Mouse (Mus musculus) cerebral cortex, adult 2 months (tissue): ENCODE results near the gene Dnmt3a.

Experiments used
- WGBS: fragments of 180-500 bp; shearing (Covaris S2); methylation state at CpG from one replicate; pipeline ENCODE4 v1.1.7; 2018; 5-methylcytosine and 5-hydroxymethylcytosine counted together

Gene Dnmt3a

GRCm38 (mm10) chr12:3881474-3881873 is 75.7 kb downstream of the Dnmt3a start:
- WGBS, result 94% methylated on average over 3 of the region's 3 CpGs

- 60% methylated on average over 9 of the region's 9 CpGs for WGBS
These were observed 79.2 kb downstream of the Dnmt3a start for GRCm38 (mm10) chr12:3884892-3885493.

- WGBS, result 30% methylated on average over 2 of the region's 2 CpGs
These were observed 80.8 kb downstream of the Dnmt3a start for GRCm38 (mm10) chr12:3886601-3887000.

GRCm38 (mm10) chr12:3887515-3888325 is 81.9 kb downstream of the Dnmt3a start:
- 14% methylated on average over 4 of the region's 4 CpGs for WGBS

GRCm38 (mm10) chr12:3889875-3890635 is 84.2 kb downstream of the Dnmt3a start:
- WGBS, result 48% methylated on average over 7 of the region's 7 CpGs

DNA sequence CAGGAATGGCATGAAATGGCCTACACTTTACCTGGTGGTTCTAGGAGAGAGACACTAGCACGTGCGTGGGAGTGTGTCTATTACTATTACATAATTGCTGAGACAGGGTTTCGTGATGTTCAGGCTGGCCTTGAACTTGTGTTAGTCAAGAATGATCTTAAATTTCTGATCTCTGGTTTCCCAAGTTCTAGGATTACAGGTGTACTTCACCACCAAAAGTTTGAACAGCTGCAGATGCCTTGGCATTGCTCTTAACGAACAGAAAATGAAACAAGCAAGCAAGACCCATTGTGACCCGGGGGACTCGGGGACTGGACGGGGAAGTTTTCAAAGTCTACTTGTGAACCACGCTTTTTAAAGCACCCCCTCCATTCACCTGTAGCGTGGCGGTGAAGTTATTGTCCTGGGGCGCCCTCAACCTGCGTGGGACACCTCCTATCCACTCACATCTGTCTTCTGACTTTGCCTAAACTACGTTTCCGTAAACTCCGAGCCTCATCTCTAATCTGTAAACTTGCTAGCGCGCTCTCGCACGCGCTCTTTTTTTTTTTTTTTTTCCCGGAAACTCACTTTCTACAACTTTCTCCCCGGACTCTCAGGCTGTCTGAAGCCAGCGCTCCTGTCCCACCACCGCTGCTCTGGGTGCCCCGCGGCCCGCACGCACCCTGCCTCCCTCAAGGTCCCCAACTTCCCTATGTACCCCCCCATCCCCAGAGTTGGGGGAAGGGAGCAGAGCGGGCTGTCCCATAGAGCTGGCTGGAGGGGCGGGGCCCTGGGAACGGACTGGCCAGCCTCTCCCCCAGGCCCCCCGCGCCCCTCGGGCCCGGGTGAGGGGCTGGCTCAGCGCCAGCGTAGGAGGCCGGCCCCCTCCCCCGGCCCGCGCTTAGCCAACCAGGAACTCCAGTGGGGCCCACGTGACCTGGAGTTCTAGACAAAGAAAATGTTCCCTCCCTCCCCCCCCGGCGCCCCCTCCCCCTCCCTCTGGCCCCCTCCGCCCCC is 85.2 kb downstream of the Dnmt3a start:
- WGBS, result 20% methylated on average over 42 of the region's 45 CpGs

DNA sequence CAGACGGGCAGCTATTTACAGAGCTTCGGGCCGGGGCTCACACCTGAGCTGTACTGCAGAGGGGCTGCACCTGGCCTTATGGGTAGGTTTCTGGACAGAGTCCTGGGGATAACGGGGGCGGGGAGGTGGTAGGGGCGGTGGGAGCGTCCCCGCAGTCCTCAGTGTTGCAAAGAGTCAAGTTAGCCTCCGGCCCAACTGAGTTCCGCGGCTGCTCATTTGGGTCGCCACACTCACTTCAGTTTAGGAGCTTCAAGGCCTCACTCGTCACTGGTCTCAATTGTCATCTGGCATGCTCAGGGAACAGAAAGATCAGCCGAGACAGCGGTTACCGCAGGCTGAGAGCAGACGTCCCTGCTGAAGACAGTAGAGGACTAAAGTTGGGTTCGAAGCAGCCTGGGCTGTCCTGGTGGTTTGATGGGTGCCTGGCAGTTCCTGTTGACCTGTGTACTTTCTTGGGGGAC is 86.0 kb downstream of the Dnmt3a start:
- 25% methylated on average over 18 of the region's 18 CpGs for WGBS

- WGBS, result 38% methylated on average over 15 of the region's 15 CpGs
These were observed 86.6 kb downstream of the Dnmt3a start for GRCm38 (mm10) chr12:3892240-3893059.

DNA sequence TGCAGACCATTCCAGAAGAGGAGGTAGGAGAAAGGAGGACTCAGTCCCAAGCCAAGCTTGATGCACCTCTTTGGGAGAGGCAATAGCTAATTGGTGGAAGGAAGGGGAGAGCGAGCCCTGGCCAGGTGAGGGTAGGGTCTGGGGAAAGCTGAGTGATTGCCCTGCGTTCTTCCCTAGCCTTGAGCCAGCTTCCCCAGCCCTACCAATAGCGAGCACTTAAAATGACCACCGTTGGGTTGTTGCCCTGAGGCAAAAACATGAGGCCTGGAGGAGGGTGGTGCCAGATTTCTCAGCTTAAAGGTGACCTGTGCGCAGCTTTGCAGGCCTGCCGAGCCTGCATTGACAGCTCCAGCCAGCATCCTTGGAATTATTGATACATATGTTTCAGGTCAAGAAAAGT is 87.5 kb downstream of the Dnmt3a start:
- WGBS, result 82% methylated on average over 6 of the region's 6 CpGs

GRCm38 (mm10) chr12:3894525-3894924 is 88.7 kb downstream of the Dnmt3a start:
- 53% methylated on average over 7 of the region's 7 CpGs for WGBS

DNA sequence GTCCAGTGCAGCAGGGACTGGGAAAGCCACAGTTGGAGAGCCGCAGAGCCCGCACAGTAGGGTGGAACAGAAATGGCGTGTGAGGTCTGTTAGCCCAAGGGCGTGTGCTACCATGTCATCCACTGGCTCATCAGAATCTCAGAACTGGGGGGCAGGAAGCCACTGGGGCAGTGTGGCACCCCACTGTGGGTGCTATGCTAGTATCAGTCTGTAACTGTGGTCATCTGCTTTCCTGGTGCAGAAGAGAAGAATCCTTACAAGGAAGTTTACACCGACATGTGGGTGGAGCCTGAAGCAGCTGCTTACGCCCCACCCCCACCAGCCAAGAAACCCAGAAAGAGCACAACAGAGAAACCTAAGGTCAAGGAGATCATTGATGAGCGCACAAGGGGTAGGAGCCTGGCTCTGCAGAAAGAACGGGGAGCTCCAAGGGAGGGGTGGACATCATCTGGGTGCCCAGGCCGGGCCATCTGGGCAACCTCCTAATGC is 91.3 kb downstream of the Dnmt3a start:
- WGBS, result 83% methylated on average over 9 of the region's 9 CpGs

GRCm38 (mm10) chr12:3898811-3899210 is 93.0 kb downstream of the Dnmt3a start:
- 81% methylated on average over 2 of the region's 2 CpGs for WGBS

DNA sequence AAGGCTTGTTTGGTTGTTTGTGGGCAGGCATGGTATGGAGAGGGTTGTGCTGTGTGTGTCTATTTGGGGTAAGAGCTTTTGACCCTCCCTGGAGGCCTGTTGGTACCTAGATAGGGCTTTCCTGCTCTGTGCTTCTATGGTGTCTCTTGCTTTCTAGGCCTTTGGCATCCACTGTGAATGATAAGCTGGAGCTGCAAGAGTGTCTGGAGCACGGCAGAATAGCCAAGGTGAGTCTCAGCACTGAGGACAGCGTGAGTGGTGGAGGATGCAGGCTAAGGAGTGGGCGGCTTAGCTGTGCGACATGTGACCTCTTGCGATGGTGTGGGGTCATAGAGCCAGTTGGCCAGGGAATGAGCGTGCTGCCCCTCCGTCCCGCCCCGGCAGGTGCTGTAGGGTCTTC is 99.6 kb downstream of the Dnmt3a start:
- 93% methylated on average over 9 of the region's 9 CpGs for whole genome bisulfite sequencing

- 89% methylated on average over 4 of the region's 4 CpGs for WGBS
These were observed 101.2 kb downstream of the Dnmt3a start for GRCm38 (mm10) chr12:3907008-3907407.

DNA sequence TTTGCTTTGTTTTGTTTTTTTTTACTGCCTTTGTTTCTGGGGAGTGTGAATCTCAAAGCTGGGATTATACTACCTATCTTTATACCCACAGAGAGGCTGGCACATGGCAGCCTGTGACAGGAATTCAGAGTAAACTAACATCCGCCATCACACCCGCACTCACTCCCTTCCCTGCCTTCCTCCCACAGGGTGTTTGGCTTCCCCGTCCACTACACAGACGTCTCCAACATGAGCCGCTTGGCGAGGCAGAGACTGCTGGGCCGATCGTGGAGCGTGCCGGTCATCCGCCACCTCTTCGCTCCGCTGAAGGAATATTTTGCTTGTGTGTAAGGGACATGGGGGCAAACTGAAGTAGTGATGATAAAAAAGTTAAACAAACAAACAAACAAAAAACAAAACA is 101.6 kb downstream of the Dnmt3a start:
- WGBS, result 60% methylated on average over 13 of the region's 13 CpGs

DNA sequence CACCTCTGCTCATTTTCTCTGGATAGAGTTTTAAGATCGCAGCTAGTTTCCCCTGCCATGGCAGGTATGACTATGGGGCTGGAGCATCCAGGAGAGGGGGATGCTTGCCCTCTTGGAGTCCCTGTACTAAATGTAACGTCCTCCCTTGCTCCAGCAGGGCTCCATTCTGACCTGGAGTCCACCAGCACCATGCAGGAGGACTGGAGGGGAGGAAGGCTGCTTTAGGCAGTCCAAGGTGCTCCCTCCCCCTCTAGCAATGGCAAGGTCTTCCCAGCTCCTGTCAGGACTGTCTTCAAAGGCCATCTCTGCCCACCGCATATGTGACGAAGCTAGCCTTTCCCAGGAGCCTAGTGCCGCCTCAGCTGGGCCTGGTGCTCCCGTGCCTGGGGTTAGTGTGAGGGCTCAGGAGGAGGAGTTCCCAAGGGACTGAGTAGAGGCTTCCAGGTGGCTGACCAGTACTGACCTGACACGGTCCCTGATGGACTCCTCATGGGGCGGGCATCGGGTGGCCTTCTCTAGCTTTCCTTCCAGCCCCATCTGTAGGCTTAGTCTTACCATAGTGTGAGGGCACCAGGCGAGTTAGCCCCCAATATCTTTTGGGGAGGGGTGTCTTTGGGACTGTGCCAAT is 104.8 kb downstream of the Dnmt3a start:
- WGBS, result 79% methylated on average over 10 of the region's 10 CpGs

- 83% methylated on average over 7 of the region's 7 CpGs for WGBS
These were observed 106.1 kb downstream of the Dnmt3a start for GRCm38 (mm10) chr12:3911831-3912348.

- 81% methylated on average over 3 of the region's 3 CpGs for WGBS
These were observed 110.0 kb downstream of the Dnmt3a start for GRCm38 (mm10) chr12:3915852-3916251.

GRCm38 (mm10) chr12:3917668-3918341 is 112.0 kb downstream of the Dnmt3a start:
- 34% methylated on average over 14 of the region's 14 CpGs for WGBS
